Mouse (Mus musculus) MN1 (cell line): ENCODE data around the gene Igfbp4.

Source experiments
- DNase-seq: peaks from one replicate; pipeline ENCODE4 v3.0.0-alpha.2; 2016; ENCODE audit warnings: low spot score

Igfbp4 gene

GRCm38 (mm10) chr11:99041051-99041729 lies at the start of gene Igfbp4:
Gene Igfbp4 (plus strand): TSS chr11:99041244.
- peak; percentile 77 for DNase-seq

DNA sequence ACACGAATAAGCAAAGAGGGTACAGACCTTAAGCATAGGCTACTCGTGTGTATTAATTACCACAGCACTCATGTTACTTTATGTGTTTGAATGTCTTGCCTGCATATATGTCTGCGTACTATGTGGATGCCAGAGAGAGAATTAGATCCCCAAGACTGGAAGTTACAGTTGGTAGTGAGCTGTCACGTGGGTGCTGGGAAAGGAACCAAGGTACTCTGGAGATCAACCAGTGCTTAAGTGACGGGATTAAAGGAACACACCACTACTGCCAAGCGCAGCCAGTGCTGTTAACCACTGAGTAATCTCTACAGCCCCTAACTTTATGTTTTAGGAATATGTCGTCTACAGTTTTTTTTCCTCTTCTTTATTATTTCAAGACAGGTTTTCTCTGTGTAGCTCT lies 45.1 kb upstream of the Igfbp4 start:
- no peak for DNase-seq

DNA sequence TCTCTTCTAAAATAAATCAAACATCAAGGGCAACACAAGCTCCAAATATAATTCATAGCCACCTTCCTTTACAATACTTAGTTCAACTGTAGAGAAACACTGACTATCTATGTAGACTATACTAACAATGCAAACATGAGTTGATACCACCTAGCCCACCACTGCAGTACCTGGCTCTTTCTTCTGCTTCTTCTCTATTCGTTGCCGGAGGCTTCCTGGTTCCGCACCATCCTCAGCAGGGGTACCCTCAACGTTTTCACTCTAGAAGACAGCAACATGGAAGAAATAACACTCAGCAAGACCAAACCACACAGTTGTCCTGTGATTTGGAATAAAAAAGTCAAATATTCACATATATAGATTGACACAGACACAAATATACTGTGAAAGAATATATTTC lies 43.4 kb upstream of the Igfbp4 start:
- DNase-seq: no peak

- no peak for DNase-seq
Observed at GRCm38 (mm10) chr11:98998776-98999175, 42.3 kb upstream of the Igfbp4 start.

DNA sequence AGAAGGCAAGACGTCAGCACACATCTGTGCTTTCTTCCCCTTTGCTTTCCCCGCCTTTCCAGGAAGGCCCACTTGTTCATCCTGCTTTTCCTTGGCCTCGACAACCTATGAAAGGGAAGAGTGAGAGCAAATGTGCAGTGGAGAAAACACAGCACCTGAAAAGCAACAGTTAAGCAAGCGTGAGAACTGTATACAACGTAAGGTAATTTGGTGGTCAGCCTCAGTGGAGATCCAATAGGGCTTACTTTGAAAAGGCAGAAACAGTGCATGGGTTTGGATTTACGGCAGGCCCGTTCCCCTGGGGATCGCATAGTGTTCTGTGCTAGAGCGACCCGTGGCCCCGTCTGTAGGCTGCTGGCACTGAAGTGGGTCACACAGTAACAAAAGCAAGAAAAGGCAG lies 41.8 kb upstream of the Igfbp4 start:
- DNase-seq: no peak

GRCm38 (mm10) chr11:99006788-99007187 lies 34.3 kb upstream of the Igfbp4 start:
- no peak for DNase-seq

GRCm38 (mm10) chr11:99010124-99010523 lies 30.9 kb upstream of the Igfbp4 start:
- DNase-seq: no peak

DNA sequence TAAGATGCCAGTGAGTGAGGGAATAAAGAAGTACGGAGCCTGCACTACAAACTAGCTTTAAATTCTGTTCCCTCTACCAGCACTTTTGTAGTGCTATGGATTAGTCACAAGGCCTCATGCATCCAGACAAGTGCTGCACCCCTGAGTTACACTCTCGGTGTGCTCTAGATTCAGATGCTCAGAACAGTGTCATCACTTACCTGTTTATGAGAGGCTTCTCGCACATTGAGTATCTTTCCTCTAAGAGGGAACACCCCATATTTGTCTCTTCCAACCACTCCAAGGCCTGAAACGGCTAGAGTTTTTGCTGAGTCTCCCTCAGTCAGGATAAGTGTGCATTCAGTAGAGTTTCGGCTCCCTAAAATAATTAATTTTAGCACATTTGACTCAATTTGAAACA lies 30.3 kb upstream of the Igfbp4 start:
- no peak for DNase-seq

DNA sequence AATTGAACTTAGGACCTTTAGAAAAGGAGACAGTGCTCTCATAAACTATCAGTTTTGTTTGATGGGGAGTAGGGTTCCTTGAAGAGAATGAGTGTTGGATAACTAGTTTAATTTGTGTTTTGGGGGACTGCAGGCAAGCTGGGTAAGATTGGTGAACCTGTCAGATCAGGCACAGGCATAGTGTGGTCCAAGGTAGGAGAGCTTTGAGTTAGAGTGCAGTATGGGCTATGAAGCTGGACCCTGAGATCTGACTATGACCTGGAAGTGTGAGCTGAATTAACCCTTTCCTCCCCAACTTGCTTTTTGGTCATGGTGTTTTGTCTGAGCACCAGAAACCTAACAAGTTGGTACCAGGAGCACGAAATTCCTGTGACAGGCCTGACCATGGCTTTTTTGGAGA lies 27.2 kb upstream of the Igfbp4 start:
- no peak for DNase-seq

GRCm38 (mm10) chr11:99019844-99020243 lies 21.2 kb upstream of the Igfbp4 start:
- DNase-seq: no peak

GRCm38 (mm10) chr11:99022384-99022933 lies 18.6 kb upstream of the Igfbp4 start:
- DNase-seq: no peak

DNA sequence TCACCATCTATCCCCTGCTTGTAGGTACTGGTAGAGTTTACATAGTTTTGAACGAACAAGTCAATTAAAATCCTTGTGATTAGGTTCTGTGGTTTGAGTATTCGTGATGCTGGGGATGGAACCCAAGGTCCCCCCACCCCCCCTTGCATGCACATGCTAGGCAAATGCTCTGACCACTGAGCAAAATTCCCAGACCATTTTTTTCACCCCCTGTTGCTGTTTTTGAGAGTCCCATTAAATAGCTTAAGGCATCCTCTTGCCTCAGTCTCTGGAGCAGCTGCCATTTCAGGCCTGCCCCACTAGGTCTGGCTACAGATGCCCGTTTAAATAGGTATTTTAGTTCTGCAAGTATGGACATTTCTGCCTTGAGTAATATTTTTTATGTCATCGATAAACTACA lies 17.9 kb upstream of the Igfbp4 start:
- DNase-seq: no peak

DNA sequence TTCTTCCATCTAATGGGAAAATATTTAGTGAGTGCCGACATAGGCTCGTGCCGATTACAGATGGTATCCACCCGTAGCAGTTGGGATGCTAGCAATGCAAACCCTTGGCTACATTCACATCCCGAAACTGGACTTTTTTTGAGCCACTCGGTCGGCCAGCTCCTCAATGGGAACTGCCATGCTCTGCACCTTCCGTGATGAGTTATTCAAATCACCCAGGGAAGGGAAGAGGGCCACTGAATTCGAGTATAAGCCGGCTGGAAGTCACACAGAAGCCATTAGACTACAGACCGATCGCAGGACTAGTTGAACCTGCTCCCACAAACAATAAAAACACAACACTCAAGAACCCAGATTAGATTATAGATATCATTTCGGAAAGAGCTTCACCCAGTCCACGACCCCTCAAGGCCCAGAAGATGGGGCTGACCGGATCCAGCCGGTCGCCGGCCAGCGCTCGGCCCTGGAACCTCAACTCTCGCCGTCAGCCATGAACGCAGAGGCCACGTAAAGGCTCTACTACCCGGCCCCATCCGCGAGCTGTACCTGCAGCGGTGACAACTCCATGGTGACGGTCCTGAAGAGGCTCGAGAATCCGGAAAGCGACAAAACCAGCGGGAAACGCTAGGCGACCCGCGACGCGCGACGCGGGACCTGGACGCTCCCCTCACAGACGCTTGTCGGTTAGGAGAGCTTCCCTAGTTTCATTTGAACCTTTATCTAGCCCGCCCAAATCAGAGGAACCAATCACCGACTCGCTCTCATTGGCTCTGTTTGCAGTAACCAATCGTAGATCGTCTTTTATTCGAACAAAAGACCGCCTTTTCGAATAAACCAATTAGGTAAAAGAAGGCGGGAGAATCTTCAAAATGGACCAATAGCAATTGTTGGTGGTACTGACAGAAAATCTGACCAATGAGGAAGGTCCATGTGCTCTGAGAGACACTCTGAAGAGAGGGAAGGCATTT lies 17.3 kb upstream of the Igfbp4 start, which contains the start of gene Top2a:
Gene Top2a (minus strand): TSS at position 690 of the 968 bp plus-strand sequence.
- peak; percentile 98 for DNase-seq

GRCm38 (mm10) chr11:99024468-99025134 lies 16.4 kb upstream of the Igfbp4 start:
- no peak for DNase-seq

- DNase-seq: no peak
Observed at GRCm38 (mm10) chr11:99025878-99026277, 15.2 kb upstream of the Igfbp4 start.

GRCm38 (mm10) chr11:99026899-99027440 lies 14.1 kb upstream of the Igfbp4 start:
- DNase-seq: no peak

DNA sequence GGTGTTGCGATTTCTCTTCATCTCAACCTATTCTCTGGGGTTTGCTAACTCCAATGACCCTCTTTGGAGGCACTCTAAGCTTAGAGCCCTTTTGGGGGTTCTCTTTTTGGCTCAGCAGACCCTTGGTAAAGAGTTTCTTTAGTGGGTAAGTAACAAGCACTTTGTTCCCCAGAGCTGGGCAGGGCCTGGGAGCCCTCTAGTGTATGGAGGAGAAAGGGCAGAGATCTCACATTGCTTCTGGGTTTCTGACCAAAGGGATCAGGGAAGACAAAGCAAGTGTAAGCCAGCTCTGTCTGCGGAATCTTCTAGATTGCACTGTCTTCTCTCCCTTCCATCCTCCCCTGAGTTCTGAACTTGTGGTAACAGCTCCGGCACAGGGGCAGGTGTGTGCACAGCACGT lies 5.7 kb upstream of the Igfbp4 start:
- peak; percentile 22 for DNase-seq

- no peak for DNase-seq
Observed at GRCm38 (mm10) chr11:99036254-99036653, 4.8 kb upstream of the Igfbp4 start.

DNA sequence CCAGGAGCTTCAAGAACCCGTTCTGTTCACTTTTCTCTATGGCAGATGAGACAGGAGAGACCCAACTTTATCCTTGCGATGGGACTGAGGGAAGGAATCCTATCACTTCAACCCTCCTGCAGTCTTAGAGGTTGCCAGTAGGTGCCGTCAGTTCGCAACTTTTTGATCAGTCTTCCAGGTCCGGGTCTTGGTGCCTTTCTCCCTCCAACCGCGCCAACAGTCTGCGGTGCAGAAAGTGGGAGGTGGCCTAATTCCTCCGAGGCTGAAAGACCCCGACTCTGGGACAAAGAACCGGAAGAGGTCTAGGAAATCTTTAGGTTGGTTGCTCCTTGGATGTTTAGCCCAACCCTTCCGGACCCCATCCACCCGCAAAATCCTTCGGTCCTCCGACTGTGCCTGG lies 1.3 kb upstream of the Igfbp4 start:
- peak; percentile 90 for DNase-seq

DNA sequence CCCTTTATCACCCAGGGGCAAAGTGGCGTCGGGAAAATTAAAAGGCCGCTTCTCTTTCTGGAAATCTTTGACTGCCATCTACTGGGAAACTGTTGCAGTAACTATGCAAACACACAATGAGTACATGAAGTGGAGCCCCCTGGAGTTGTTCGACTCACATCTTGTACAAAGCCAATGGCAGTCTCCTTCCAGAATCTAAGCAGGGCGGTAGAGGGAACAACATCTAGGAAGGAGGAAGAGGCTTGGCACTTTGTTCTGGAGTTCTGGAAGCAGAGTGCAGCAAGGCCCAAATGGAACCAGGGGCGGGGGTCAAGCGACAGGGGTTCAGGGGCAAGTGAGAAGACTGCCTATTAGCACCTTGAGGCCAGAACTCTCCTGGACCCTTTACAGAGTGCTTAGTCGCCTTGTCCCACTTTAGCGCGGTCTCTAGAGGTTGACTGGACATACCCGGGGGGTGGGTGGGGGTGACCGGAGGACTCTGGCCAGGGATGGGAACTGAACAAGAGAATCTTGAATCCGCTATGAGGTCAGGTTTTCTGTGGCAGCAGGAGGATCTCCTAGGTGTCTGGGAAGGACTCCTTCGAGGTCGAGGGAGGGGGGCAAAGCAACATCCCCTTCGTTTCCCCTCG lies 584 bp upstream of the Igfbp4 start:
- peak; percentile 79 for DNase-seq
